Mouse (Mus musculus): ENCODE results near the gene Car9.

Gene Car9

DNA sequence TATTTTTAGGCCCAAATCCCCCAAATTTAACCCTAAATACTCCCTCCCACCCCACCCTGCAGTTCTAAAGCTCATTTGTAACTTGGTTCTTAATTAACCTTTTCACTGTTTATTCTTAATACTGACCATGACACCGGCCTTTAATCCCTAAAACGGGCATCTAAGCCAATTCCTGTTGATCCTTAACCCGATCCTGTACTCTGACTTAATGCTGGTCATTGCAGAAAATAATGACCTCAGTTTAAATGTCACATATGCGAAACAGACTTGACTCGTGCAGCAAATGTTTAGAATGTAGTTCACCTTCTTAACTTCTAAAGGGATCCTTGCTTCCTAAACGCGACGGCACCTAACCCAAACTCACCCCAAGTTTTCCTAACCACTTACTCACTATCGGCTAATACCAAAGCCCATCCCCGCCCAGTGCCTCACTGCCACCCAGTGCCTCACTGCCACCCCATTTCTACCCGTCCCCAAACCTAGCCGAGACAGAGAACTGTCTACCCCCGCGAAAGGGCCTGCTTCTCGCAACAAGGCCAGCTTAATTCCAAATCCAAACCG is 54.8 kb downstream of the Car9 start:
- in situ Hi-C loops (cut with MboI, MseI) = loop anchor here in 1 of 2 experiments (10.0 kb wide), 2 partner anchors 557 to 1973 kb away; partner anchors contain the start of genes Shb and Vcp

DNA sequence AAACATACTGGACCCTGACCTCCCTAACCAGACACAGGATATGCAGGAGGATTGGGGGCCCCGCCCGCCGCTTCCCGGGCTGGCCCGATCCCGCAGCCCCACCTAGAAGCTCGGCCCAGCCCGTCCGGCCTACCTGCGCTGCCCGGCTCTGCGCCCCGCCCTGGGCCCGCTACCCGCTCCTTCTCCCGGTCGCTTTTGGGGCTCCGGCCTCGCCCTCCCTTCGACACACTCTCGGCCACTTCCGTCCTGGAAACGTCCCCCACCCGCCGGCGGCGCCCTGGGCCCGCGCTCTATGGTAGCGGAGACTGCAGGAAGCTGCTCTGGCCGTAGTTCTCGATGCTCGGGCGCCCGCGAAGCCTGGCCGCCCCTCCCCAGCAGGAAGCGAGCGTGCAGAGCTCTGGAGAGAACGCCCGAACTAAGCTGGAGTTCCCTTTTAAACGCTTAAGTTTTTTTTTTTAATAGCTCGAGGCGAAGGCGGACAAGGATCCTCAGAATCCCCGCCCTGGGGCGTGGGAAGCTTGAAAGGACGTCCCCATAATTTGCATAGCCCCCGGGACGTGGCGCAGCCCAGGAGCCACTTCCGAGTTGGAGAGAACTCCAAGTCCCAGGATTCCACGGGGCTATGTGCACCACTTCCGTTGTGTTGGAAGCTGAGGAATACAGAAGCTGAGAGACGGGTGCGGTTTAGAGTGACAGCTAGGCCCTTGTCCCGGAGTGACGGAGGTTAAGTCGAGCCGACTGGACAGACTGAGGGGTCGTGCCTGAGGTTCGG is 55.4 kb downstream of the Car9 start, which contains the start of the genes Creb3 and Tln1:
Creb3 (plus strand) TSS at position 336 of the 772 bp plus-strand sequence.
Tln1 (minus strand) TSS at position 695 of the 772 bp plus-strand sequence.
- in situ Hi-C loops (cut with MboI, MseI) = loop anchor here in 1 of 2 experiments (10.0 kb wide), 2 partner anchors 557 to 1973 kb away; partner anchors contain the start of genes Shb and Vcp

DNA sequence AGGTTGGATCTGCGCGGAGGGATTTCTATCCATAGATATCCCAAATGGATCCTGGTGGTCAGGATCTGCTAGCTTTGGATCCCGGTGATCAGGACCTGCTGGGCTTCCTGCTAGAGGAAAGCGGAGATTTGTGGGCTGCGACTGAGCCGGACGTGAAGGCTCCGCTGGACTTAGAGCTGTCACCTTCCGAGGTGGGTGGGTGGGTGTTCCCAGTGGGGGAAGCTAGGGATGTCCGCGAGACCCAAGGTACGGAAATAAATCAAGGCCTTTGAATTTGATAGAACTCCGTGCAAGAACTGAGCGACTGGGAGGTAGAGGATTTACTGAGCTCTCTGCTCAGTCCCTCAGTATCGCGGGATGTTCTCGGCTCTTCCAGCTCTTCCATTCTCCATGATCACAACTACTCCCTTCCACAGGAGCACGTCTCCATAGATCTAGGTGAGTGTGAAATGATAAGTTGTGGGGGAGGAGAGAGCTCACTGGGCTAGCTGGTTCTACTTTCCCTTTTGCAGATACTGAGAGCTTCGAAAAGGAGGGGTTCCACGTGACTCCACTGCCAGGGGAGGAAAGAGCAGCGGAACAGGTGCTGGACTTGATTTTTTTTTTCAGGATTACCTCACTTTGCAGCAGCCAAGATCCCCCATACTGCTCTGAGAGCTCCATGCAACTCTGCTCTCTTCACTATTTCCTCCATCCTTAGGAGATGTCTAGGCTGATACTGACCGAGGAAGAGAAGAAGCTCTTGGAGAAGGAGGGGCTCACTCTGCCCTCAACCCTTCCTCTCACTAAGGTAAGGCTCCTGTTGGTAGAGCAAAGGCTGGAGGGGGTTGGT is 56.2 kb downstream of the Car9 start:
- in situ Hi-C loops (cut with MboI, MseI) = loop anchor here in 1 of 2 experiments (10.0 kb wide), 2 partner anchors 558 to 1972 kb away; partner anchors contain the start of genes Shb and Vcp
